ENCODE assay signal across 13 mouse cellular contexts in genomic region chr11:119839411-119840342, GRCm38 (mm10).
DNase-seq lines count a peak whose midpoint lies in the region; ATAC-seq lines count a peak whose summit lies in the region.
"Had no signal": no experiment of that assay in that cellular context is flagged by ENCODE, and none has a peak within 500 bp of the region (broad histone marks: within the 10 kb centered on the region; RNA-seq: fewer than 3 reads in every experiment).

No protein-coding gene starts in this region.

- peak overlapping the region; percentile 32; the same call in 1 of the 2 replicates for H3K27ac ChIP-seq in midbrain, embryonic 14.5 days (replicated peaks; ENCODE audit: low read depth, low read length)
- no peak overlapping the region for H3K27ac ChIP-seq in midbrain, embryonic 11.5 days (ENCODE audit: low read depth, low read length)
- H3K27ac ChIP-seq: midbrain, embryonic 12.5 days; stomach, embryonic 15.5 days had no signal

- no peak overlapping the region for H3K9ac ChIP-seq in midbrain, embryonic 14.5 days (replicated peaks; ENCODE audit: low read length)
- H3K9ac ChIP-seq in midbrain, embryonic 11.5 days (ENCODE audit: low read length): no peak overlapping the region
- H3K9ac ChIP-seq: midbrain, embryonic 12.5 days; stomach, embryonic 15.5 days had no signal

- H3K36me3 ChIP-seq in midbrain, embryonic 14.5 days (ENCODE audit: control insufficient read depth, insufficient read depth, low read length): peaks cover 13% of the 10 kb centered on the region
- H3K36me3 ChIP-seq in midbrain, embryonic 11.5 days (ENCODE audit: control insufficient read depth, insufficient read depth, low read length): no peaks in the 10 kb centered on the region
- H3K36me3 ChIP-seq: stomach, embryonic 15.5 days had no signal

- DNase-seq in gastrocnemius, adult 18-20 months (ENCODE audit: low spot score): peak; percentile 38
- DNase-seq in gastrocnemius, postnatal 10 days: no peak
- DNase-seq in midbrain, embryonic 14.5 days: no peak
- DNase-seq in midbrain, embryonic 11.5 days (ENCODE audit: low spot score, missing footprints): no peak
- peak; percentile 77 for DNase-seq in cerebellum, adult 9-11 months
- DNase-seq in thymus, postnatal 10 days (ENCODE audit: low spot score in 2 of 2): peak; percentile 49 to 51
- DNase-seq in embryo, embryonic 9.5 days (ENCODE audit: extremely low spot score): no peak
- DNase-seq in embryo, embryonic 10.5 days (ENCODE audit: low spot score): no peak
- DNase-seq: kidney, postnatal 14 days; lung, adult 18-20 months had no signal

- no peak for ATAC-seq in midbrain, embryonic 14.5 days (ENCODE audit: low FRiP score, low TSS enrichment)
- ATAC-seq in midbrain, embryonic 11.5 days (ENCODE audit: low FRiP score): no peak
- ATAC-seq: activated CD4-positive, CD25-positive, alpha-beta regulatory T cell, adult 4 months had no signal

- H3K4me2 ChIP-seq in midbrain, embryonic 14.5 days (ENCODE audit: low read length): no peak overlapping the region
- no peak overlapping the region for H3K4me2 ChIP-seq in midbrain, embryonic 11.5 days
- H3K4me2 ChIP-seq: midbrain, embryonic 12.5 days; stomach, embryonic 15.5 days had no signal

- no peak overlapping the region for H3K4me3 ChIP-seq in midbrain, embryonic 14.5 days (replicated peaks; ENCODE audit: low read depth, low read length)
- H3K4me3 ChIP-seq in midbrain, embryonic 11.5 days (ENCODE audit: low read depth, low read length): no peak overlapping the region
- H3K4me3 ChIP-seq: midbrain, embryonic 12.5 days; stomach, embryonic 15.5 days had no signal

- WGBS in midbrain, embryonic 14.5 days: 86% methylated on average over 10 of the region's 10 CpGs
- 88% methylated on average over 10 of the region's 10 CpGs for WGBS in midbrain, embryonic 11.5 days

- H3K4me1 ChIP-seq in midbrain, embryonic 14.5 days (ENCODE audit: control insufficient read depth, insufficient read depth, low read length): no peaks in the 10 kb centered on the region
- H3K4me1 ChIP-seq in midbrain, embryonic 11.5 days (ENCODE audit: control insufficient read depth, insufficient read depth, low read length): no peaks in the 10 kb centered on the region
- H3K4me1 ChIP-seq: midbrain, embryonic 12.5 days; stomach, embryonic 15.5 days had no signal

- H3K9me3 ChIP-seq in midbrain, embryonic 14.5 days (ENCODE audit: control insufficient read depth, low read length): no peaks in the 10 kb centered on the region
- H3K9me3 ChIP-seq in midbrain, embryonic 11.5 days (ENCODE audit: control insufficient read depth, low read length): no peaks in the 10 kb centered on the region
- H3K9me3 ChIP-seq: midbrain, embryonic 12.5 days; stomach, embryonic 15.5 days had no signal

- H3K27me3 ChIP-seq in midbrain, embryonic 14.5 days (ENCODE audit: control insufficient read depth, insufficient read depth, low read length): no peaks in the 10 kb centered on the region
- H3K27me3 ChIP-seq in midbrain, embryonic 11.5 days (ENCODE audit: control insufficient read depth, insufficient read depth, low read length): no peaks in the 10 kb centered on the region
- H3K27me3 ChIP-seq: midbrain, embryonic 12.5 days; stomach, embryonic 15.5 days had no signal

Comparison
In these comparisons a context has a peak if more than half of its experiments do, and no peak if none do; other contexts are left out.
1. DNase-seq: peak in gastrocnemius, adult 18-20 months (single experiment), cerebellum, adult 9-11 months (single experiment) and thymus, postnatal 10 days (2 of 2); none in gastrocnemius, postnatal 10 days (single experiment), midbrain, embryonic 14.5 days (single experiment), midbrain, embryonic 11.5 days (single experiment), embryo, embryonic 9.5 days (single experiment) and embryo, embryonic 10.5 days (single experiment).